9 mouse cellular contexts compared by ENCODE assay signal in the genomic region with DNA sequence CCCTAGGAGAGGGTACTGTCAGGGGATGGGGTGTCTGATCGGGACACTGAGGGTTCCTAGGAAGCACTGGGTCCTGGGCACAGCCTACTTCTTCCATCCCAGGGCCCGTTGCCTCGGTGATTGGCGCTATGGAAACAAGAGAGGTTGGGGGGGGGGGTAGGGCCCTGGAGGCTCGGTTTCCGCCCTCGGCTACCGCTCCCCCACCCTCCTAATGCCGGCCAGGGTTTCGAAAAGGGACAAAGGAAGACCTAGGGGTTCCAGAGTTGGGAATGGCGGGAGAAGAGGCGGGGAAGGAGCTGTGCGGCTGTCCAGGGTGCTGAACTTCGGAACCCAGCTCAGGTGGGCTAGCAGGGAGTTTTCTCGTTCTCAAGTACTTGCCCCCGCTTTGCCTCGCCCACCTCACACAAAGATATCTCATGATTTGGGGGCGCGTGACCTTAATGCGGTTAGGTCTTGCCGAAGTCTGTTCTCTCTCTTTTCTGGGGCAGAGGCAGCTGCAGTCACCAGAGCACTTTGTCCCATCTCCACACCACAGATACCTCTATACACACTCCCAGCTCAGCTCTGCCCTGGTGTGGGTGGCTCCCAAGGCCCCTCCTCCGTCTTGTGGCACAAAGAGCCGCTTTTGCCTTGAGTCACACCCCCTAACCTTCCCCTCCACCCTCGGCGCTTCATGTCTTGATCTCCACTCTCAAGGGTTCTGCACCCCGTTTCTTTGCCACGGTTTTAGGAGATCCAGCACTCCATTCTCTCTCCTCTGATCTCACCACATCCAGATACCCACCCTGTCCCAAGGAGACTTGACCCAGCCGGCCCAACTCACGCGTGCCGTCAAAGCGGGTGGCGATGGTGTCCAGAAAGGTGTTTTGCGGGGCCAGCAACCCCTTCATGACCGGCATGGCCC. TPM values are rescaled to one million over a fixed set of nuclear protein-coding genes. Genes with fewer than 3 reads are reported as not detected.
A peak's percentile ranks its signal among the peaks of the same experiment; 100 is the strongest.
DNase-seq lines count a peak whose midpoint lies in the region; ATAC-seq lines count a peak whose summit lies in the region.
"Had no signal": no experiment of that assay in that cellular context is flagged by ENCODE, and none has a peak within 500 bp of the region (broad histone marks: within the 10 kb centered on the region; RNA-seq: fewer than 3 reads in every experiment).

No protein-coding gene starts in this region.

- no peaks in the 10 kb centered on the region for H3K9me3 ChIP-seq in forebrain, embryonic 14.5 days (replicated peaks; ENCODE audit: control insufficient read depth, low read length)
- no peaks in the 10 kb centered on the region for H3K9me3 ChIP-seq in intestine, embryonic 16.5 days (ENCODE audit: control insufficient read depth, low read length)
- H3K9me3 ChIP-seq in stomach, embryonic 14.5 days (ENCODE audit: control insufficient read depth, low read depth, low read length), result no peaks in the 10 kb centered on the region

- H3K36me3 ChIP-seq in forebrain, embryonic 14.5 days (ENCODE audit: control insufficient read depth, insufficient read depth, low read length), result 0 out of 2 replicates have a peak, but pooled peaks cover 4% of the 10 kb centered on the region
- no peaks in the 10 kb centered on the region for H3K36me3 ChIP-seq in intestine, embryonic 16.5 days (ENCODE audit: control insufficient read depth, insufficient read depth, low read length)
- no peaks in the 10 kb centered on the region for H3K36me3 ChIP-seq in stomach, embryonic 14.5 days (ENCODE audit: control insufficient read depth, insufficient read depth, low read length)

- peak overlapping the region; percentile 73 for H3K9ac ChIP-seq in forebrain, embryonic 14.5 days (ENCODE audit: low read length)
- no peak overlapping the region for H3K9ac ChIP-seq in intestine, embryonic 16.5 days (ENCODE audit: low read depth, low read length)
- H3K9ac ChIP-seq in stomach, embryonic 14.5 days (replicated peaks; ENCODE audit: low read depth, low read length), result no peak overlapping the region

- peak overlapping the region; percentile 77 for H3K4me2 ChIP-seq in forebrain, embryonic 14.5 days (ENCODE audit: low read length)
- peak overlapping the region; percentile 60 for H3K4me2 ChIP-seq in intestine, embryonic 16.5 days (ENCODE audit: low read depth, low read length)
- H3K4me2 ChIP-seq in stomach, embryonic 14.5 days (replicated peaks; ENCODE audit: low read depth, low read length), result peak overlapping the region; percentile 36; the same call in 1 of the 2 replicates

- WGBS in forebrain, embryonic 14.5 days, result under 1% methylated on average over 35 of the region's 35 CpGs
- WGBS in intestine, embryonic 16.5 days, result 2% methylated on average over 35 of the region's 35 CpGs
- WGBS in stomach, embryonic 14.5 days, result 2% methylated on average over 35 of the region's 35 CpGs

- peak overlapping the region; percentile 43 for H3K4me3 ChIP-seq in forebrain, embryonic 14.5 days (ENCODE audit: low read depth, low read length)
- peak overlapping the region; percentile 43 for H3K4me3 ChIP-seq in intestine, embryonic 16.5 days (ENCODE audit: low read length)
- H3K4me3 ChIP-seq in stomach, embryonic 14.5 days (ENCODE audit: low read depth, low read length), result peak overlapping the region; percentile 15

- H3K4me1 ChIP-seq in forebrain, embryonic 14.5 days (ENCODE audit: control insufficient read depth, insufficient read depth, low read length), result peaks cover 6% of the 10 kb centered on the region; the same call in 1 of the 2 replicates
- H3K4me1 ChIP-seq in intestine, embryonic 16.5 days (ENCODE audit: control insufficient read depth, insufficient read depth, low read length), result peaks cover 10% of the 10 kb centered on the region
- H3K4me1 ChIP-seq in stomach, embryonic 14.5 days (ENCODE audit: control insufficient read depth, insufficient read depth, low read length), result peaks cover 10% of the 10 kb centered on the region; the same call in 1 of the 2 replicates

- intact Hi-C loops in heart, postnatal 25 days (cut with DNase I), result no loop called here

- DNase-seq in heart, adult 11 months, result peak; percentile 88
- DNase-seq in heart, postnatal 25 days (ENCODE audit: low spot score), result no peak
- DNase-seq in T-cell, adult 2 months (ENCODE audit: low spot score), result peak; percentile 52
- peak; percentile 53 for DNase-seq in forebrain, embryonic 14.5 days (ENCODE audit: low spot score)
- peak; percentile 64 for DNase-seq in lung, postnatal 10 days
- no peak for DNase-seq in cerebellum, adult 8-10 months

- H3K27me3 ChIP-seq in forebrain, embryonic 14.5 days (replicated peaks; ENCODE audit: control insufficient read depth, insufficient read depth, low read length), result peaks cover 10% of the 10 kb centered on the region; the same call in 1 of the 2 replicates
- H3K27me3 ChIP-seq in intestine, embryonic 16.5 days (replicated peaks; ENCODE audit: control insufficient read depth, insufficient read depth, low read length), result peaks cover 30% of the 10 kb centered on the region
- peaks cover 21% of the 10 kb centered on the region for H3K27me3 ChIP-seq in stomach, embryonic 14.5 days (ENCODE audit: control insufficient read depth, insufficient read depth, low read length)

- peak; percentile 53 for ATAC-seq in forebrain, embryonic 14.5 days
- ATAC-seq in intestine, embryonic 16.5 days, result peak; percentile 37; the same call in 1 of the 2 replicates
- 0 out of 2 replicates have a peak, but pooled peaks have one; percentile 48 for ATAC-seq in stomach, embryonic 14.5 days (ENCODE audit: insufficient number of reproducible peaks, insufficient read depth, low FRiP score, low read depth)

- H3K27ac ChIP-seq in forebrain, embryonic 14.5 days (ENCODE audit: low read depth, low read length), result peak overlapping the region; percentile 39; the same call in 1 of the 2 replicates
- H3K27ac ChIP-seq in intestine, embryonic 16.5 days (ENCODE audit: low read length), result no peak overlapping the region
- H3K27ac ChIP-seq in stomach, embryonic 14.5 days (ENCODE audit: low read length), result no peak overlapping the region

RNA-seq across cellular contexts. Expression of gene Kcnh4, which starts 0.8 kb away (rescaled TPM):
- total RNA-seq in heart, postnatal 25 days (2021), result not detected
- polyA plus RNA-seq in forebrain, embryonic 14.5 days (2014; fragmentation: Nextera tagmentation; extraction: Ambion mirVana), result 3.5 and 4.4 TPM in 2 replicates
- polyA plus RNA-seq in intestine, embryonic 16.5 days (2015; fragmentation: Nextera tagmentation; extraction: Ambion mirVana), result 0.12 and 0.15 TPM in 2 replicates
- 0.25 and 0.48 TPM in 2 replicates for polyA plus RNA-seq in stomach, embryonic 14.5 days (2014; fragmentation: Nextera tagmentation; extraction: Ambion mirVana)

RNA-seq across cellular contexts. Expression of gene Hcrt, which starts 3.8 kb away (rescaled TPM):
- total RNA-seq in heart, postnatal 25 days (2021), result not detected
- 0.53 and 1.4 TPM in 2 replicates for polyA plus RNA-seq in forebrain, embryonic 14.5 days (2014; fragmentation: Nextera tagmentation; extraction: Ambion mirVana)
- polyA plus RNA-seq in intestine, embryonic 16.5 days (2015; fragmentation: Nextera tagmentation; extraction: Ambion mirVana), result not detected in 2 replicates
- not detected in 2 replicates for polyA plus RNA-seq in stomach, embryonic 14.5 days (2014; fragmentation: Nextera tagmentation; extraction: Ambion mirVana)
- total RNA-seq: left cerebral cortex, postnatal 14 days had no signal

RNA-seq across cellular contexts. Expression of gene Ghdc, which starts 11.8 kb away (rescaled TPM):
- total RNA-seq in heart, postnatal 25 days (2021), result 10 to 100 TPM in 1 of 2 experiments, 1 to 10 TPM in 1; 9.5 to 11.3 TPM
- polyA plus RNA-seq in forebrain, embryonic 14.5 days (2014; fragmentation: Nextera tagmentation; extraction: Ambion mirVana), result 0.94 and 1.7 TPM in 2 replicates
- 6.5 and 6.7 TPM in 2 replicates for polyA plus RNA-seq in intestine, embryonic 16.5 days (2015; fragmentation: Nextera tagmentation; extraction: Ambion mirVana)
- 3.3 and 3.8 TPM in 2 replicates for polyA plus RNA-seq in stomach, embryonic 14.5 days (2014; fragmentation: Nextera tagmentation; extraction: Ambion mirVana)

RNA-seq across cellular contexts. Expression of gene Rab5c, which starts 20.9 kb away (rescaled TPM):
- 10 to 100 TPM; 62.1 to 66.8 TPM for total RNA-seq in heart, postnatal 25 days (2021)
- 133 and 142 TPM in 2 replicates for polyA plus RNA-seq in forebrain, embryonic 14.5 days (2014; fragmentation: Nextera tagmentation; extraction: Ambion mirVana)
- 41.1 and 41.6 TPM in 2 replicates for polyA plus RNA-seq in intestine, embryonic 16.5 days (2015; fragmentation: Nextera tagmentation; extraction: Ambion mirVana)
- 55.5 and 65.7 TPM in 2 replicates for polyA plus RNA-seq in stomach, embryonic 14.5 days (2014; fragmentation: Nextera tagmentation; extraction: Ambion mirVana)

RNA-seq across cellular contexts. Expression of gene Hspb9, which starts 45.3 kb away (rescaled TPM):
- total RNA-seq in heart, postnatal 25 days (2021), result not detected
- polyA plus RNA-seq in forebrain, embryonic 14.5 days (2014; fragmentation: Nextera tagmentation; extraction: Ambion mirVana), result 0.53 TPM in 1 of 2 replicates, not detected in the other
- polyA plus RNA-seq in intestine, embryonic 16.5 days (2015; fragmentation: Nextera tagmentation; extraction: Ambion mirVana), result 0.29 TPM in 1 of 2 replicates, not detected in the other
- polyA plus RNA-seq in stomach, embryonic 14.5 days (2014; fragmentation: Nextera tagmentation; extraction: Ambion mirVana), result 0.41 and 0.56 TPM in 2 replicates
- total RNA-seq: left cerebral cortex, postnatal 14 days had no signal

Comparison
In these comparisons a context has a peak if more than half of its experiments do, and no peak if none do; other contexts are left out.
1. DNase-seq: peak in heart, adult 11 months (single experiment), T-cell, adult 2 months (single experiment), forebrain, embryonic 14.5 days (single experiment) and lung, postnatal 10 days (single experiment); none in heart, postnatal 25 days (single experiment) and cerebellum, adult 8-10 months (single experiment).
2. Peak in every context shown above with its lines, with median percentiles within 50 percentile points of each other: ATAC-seq, H3K4me2 ChIP-seq and H3K4me3 ChIP-seq.